Mouse (Mus musculus): Measurements from ENCODE around the gene Prkd1. TPM values are rescaled to one million over a fixed set of nuclear protein-coding genes. Genes with fewer than 3 reads are reported as not detected.

Gene Prkd1
- total and polyA plus RNA-seq, 3 experiments: 2.6 to 6.6 (median 5.4) TPM

DNA sequence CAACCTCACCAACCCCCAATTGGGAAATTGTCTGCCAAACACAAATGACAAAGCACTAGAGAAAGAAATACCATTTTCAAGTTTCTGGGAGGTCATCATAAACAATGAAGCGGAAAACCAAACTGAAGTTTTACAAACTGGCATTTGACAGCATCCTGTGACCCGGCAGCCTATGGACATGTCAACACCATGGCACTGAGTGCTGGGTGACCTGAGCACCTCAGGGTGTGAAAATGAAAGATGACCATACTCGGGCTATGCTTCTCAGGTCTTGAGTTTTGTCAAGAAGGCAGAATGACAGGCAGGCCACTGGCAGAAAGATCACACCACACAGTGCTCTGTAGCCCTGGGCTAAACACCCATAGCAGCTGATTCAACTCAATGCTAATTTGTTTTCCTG, 94.7 kb downstream of the Prkd1 start:
- no peak for TF ChIP-seq CTCF (IDR thresholded peaks at IDR 0.05)
- TF ChIP-seq EP300 (IDR thresholded peaks at IDR 0.05; ENCODE audit: insufficient read depth, low read depth, low read length): no peak
- no peak for TF ChIP-seq POLR2A (IDR thresholded peaks at IDR 0.05; ENCODE audit: insufficient read depth, low read depth, low read length)
- no peaks in the 10 kb centered on the region for H3K27me3 ChIP-seq (ENCODE audit: control insufficient read depth, insufficient read depth, low read length)
- H3K4me1 ChIP-seq (ENCODE audit: control insufficient read depth, insufficient read depth, low read length): no peaks in the 10 kb centered on the region; the same call in none of the 2 replicates
- WGBS: 64% methylated on average over 3 of the region's 3 CpGs
- peaks cover 2% of the 10 kb centered on the region for H3K36me3 ChIP-seq (ENCODE audit: control insufficient read depth, insufficient read depth, low read length)
- H3K27ac ChIP-seq: no peak overlapping the region
- intact Hi-C loops (cut with DNase I): no loop called here
- no peak overlapping the region for H3K4me3 ChIP-seq
- DNase-seq: no peak
- no peak overlapping the region for H3K9ac ChIP-seq (ENCODE audit: low read depth, low read length)
- no peaks in the 10 kb centered on the region for H3K79me2 ChIP-seq (replicated peaks; ENCODE audit: control insufficient read depth, insufficient read depth, low read length)

GRCm38 (mm10) chr12:50549860-50550555, 98.9 kb downstream of the Prkd1 start:
- intact Hi-C loops (cut with DNase I): loop anchor here (5.0 kb wide), 2 partner anchors 38 to 97 kb away; partner anchors contain the start of gene Prkd1
- peak overlapping the region; percentile 49 for H3K27ac ChIP-seq
- H3K27me3 ChIP-seq (ENCODE audit: control insufficient read depth, insufficient read depth, low read length): no peaks in the 10 kb centered on the region
- H3K4me3 ChIP-seq: 0 out of 2 replicates have a peak overlapping the region, but pooled peaks have one; percentile 6
- 52% methylated on average over 8 of the region's 8 CpGs for WGBS
- peaks cover 10% of the 10 kb centered on the region for H3K36me3 ChIP-seq (ENCODE audit: control insufficient read depth, insufficient read depth, low read length)
- TF ChIP-seq CTCF (IDR thresholded peaks at IDR 0.05): no peak
- TF ChIP-seq POLR2A (IDR thresholded peaks at IDR 0.05; ENCODE audit: insufficient read depth, low read depth, low read length): no peak
- TF ChIP-seq EP300 (IDR thresholded peaks at IDR 0.05; ENCODE audit: insufficient read depth, low read depth, low read length): no peak
- no peaks in the 10 kb centered on the region for H3K79me2 ChIP-seq (replicated peaks; ENCODE audit: control insufficient read depth, insufficient read depth, low read length)
- peak; percentile 52 to 72 for DNase-seq
- 0 out of 2 replicates have a peak overlapping the region, but pooled peaks have one; percentile 29 for H3K9ac ChIP-seq (ENCODE audit: low read depth, low read length)
- peaks cover 5% of the 10 kb centered on the region for H3K4me1 ChIP-seq (ENCODE audit: control insufficient read depth, insufficient read depth, low read length)

DNA sequence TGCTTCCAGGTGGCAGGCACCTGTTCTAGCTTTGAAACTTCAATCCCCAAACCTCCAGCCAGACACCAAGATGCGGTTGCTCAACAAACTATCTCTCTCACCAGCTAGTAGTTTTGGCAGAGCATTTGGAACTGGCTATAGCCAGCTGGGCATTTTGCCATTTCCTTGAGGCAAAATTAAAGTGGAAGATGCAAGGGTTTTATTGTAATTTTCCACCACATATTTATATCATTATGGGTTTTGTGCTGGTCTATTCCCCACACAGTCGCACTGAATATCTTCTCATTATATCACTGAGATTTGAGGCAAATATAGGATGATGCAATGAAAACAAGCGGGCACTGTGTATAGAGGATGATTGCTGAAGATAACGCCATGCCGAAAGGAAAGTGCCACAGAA, 102.5 kb downstream of the Prkd1 start:
- no peak overlapping the region for H3K9ac ChIP-seq (ENCODE audit: low read depth, low read length)
- peaks cover 9% of the 10 kb centered on the region for H3K4me1 ChIP-seq (ENCODE audit: control insufficient read depth, insufficient read depth, low read length)
- H3K36me3 ChIP-seq (ENCODE audit: control insufficient read depth, insufficient read depth, low read length): peaks cover 12% of the 10 kb centered on the region
- no peak for TF ChIP-seq POLR2A (IDR thresholded peaks at IDR 0.05; ENCODE audit: insufficient read depth, low read depth, low read length)
- TF ChIP-seq EP300 (IDR thresholded peaks at IDR 0.05; ENCODE audit: insufficient read depth, low read depth, low read length): no peak
- TF ChIP-seq CTCF (IDR thresholded peaks at IDR 0.05): no peak
- no peaks in the 10 kb centered on the region for H3K27me3 ChIP-seq (ENCODE audit: control insufficient read depth, insufficient read depth, low read length)
- DNase-seq: peak in 1 of 2 experiments; percentile 18
- H3K27ac ChIP-seq: no peak overlapping the region
- no peak overlapping the region for H3K4me3 ChIP-seq
- no peaks in the 10 kb centered on the region for H3K79me2 ChIP-seq (replicated peaks; ENCODE audit: control insufficient read depth, insufficient read depth, low read length)
- 66% methylated on average over 5 of the region's 5 CpGs for WGBS
- intact Hi-C loops (cut with DNase I): loop anchor here (5.0 kb wide), 2 partner anchors 34 to 101 kb away; partner anchors contain the start of gene Prkd1

DNA sequence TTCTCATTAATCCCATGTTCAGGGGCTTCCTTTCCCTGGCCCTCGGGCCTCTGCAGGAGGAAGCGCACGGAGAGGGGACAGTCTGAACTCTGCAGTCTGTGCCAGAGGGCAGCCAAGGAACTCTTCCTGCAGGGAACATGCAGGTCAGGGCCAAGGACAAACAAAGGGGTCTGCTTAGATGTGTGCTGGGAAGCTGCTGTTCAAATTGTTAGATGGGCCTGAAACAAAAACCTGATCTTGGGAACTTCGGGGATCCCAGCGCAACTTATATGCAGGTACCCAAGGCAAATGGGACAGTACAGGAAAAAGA, 103.3 kb downstream of the Prkd1 start:
- Histone ChIP-seq H3K4me1 (ENCODE audit: control insufficient read depth, insufficient read depth, low read length) (peaks cover 9% of the 10 kb centered on the region), H3K79me2 (replicated peaks; ENCODE audit: control insufficient read depth, insufficient read depth, low read length) (no peaks in the 10 kb centered on the region), H3K27me3 (ENCODE audit: control insufficient read depth, insufficient read depth, low read length) (no peaks in the 10 kb centered on the region), H3K9ac (ENCODE audit: low read depth, low read length) (0 out of 2 replicates have a peak overlapping the region, but pooled peaks have one; percentile 31), H3K4me3 (no peak overlapping the region), H3K36me3 (ENCODE audit: control insufficient read depth, insufficient read depth, low read length) (peaks cover 12% of the 10 kb centered on the region), H3K27ac (peak overlapping the region; percentile 72)
- 46% methylated on average over 5 of the region's 5 CpGs for WGBS
- DNase-seq: peak; percentile 24 to 27
- intact Hi-C loops (cut with DNase I): loop anchor here (5.0 kb wide), 2 partner anchors 33 to 102 kb away; partner anchors contain the start of gene Prkd1
- TF ChIP-seq POLR2A (IDR thresholded peaks at IDR 0.05; ENCODE audit: insufficient read depth, low read depth, low read length) (no peak), CTCF (IDR thresholded peaks at IDR 0.05) (no peak), EP300 (IDR thresholded peaks at IDR 0.05; ENCODE audit: insufficient read depth, low read depth, low read length) (no peak)

- TF ChIP-seq CTCF (IDR thresholded peaks at IDR 0.05) (no peak), EP300 (IDR thresholded peaks at IDR 0.05; ENCODE audit: insufficient read depth, low read depth, low read length) (no peak), POLR2A (IDR thresholded peaks at IDR 0.05; ENCODE audit: insufficient read depth, low read depth, low read length) (no peak)
- Histone ChIP-seq H3K27ac (peak overlapping the region; percentile 72), H3K36me3 (ENCODE audit: control insufficient read depth, insufficient read depth, low read length) (peaks cover 12% of the 10 kb centered on the region), H3K79me2 (replicated peaks; ENCODE audit: control insufficient read depth, insufficient read depth, low read length) (no peaks in the 10 kb centered on the region), H3K4me3 (no peak overlapping the region), H3K4me1 (ENCODE audit: control insufficient read depth, insufficient read depth, low read length) (peaks cover 9% of the 10 kb centered on the region), H3K9ac (ENCODE audit: low read depth, low read length) (0 out of 2 replicates have a peak overlapping the region, but pooled peaks have one; percentile 31), H3K27me3 (ENCODE audit: control insufficient read depth, insufficient read depth, low read length) (no peaks in the 10 kb centered on the region)
- intact Hi-C loops (cut with DNase I): loop anchor here (5.0 kb wide), 2 partner anchors 33 to 102 kb away; partner anchors contain the start of gene Prkd1
- DNase-seq: peak; percentile 34 to 41
- WGBS: 33% methylated on average over 8 of the region's 8 CpGs
Measured at GRCm38 (mm10) chr12:50544855-50545609, 103.9 kb downstream of the Prkd1 start.

All from heart, adult 2 months (tissue).